Mouse (Mus musculus) liver, postnatal 0 days (tissue): ENCODE results near the gene Use1. TPM values are rescaled to one million over a fixed set of nuclear protein-coding genes. Genes with fewer than 3 reads are reported as not detected.

Source experiments
- ATAC-seq: fragments of 200-750 bp; cut with Nextera tagmentation; 2 replicates; pipeline ENCODE4 v1.8.0; 2017; ENCODE audit warnings: mild to moderate bottlenecking, moderate library complexity
- DNase-seq: peaks from one replicate; pipeline ENCODE4 v3.0.0-alpha.2; 2016
- H3K27ac ChIP-seq: fragments of 300-500 bp; sonication (generic); 2 replicates; pipeline ENCODE4 v1.5.1; 2014; ENCODE audit warnings: antibody characterized with exemption, moderate library complexity, mild to moderate bottlenecking, low read depth
- H3K27me3 ChIP-seq: fragments of 300-500 bp; sonication (generic); 2 replicates; pipeline ENCODE4 v1.6.1; 2014; ENCODE audit warnings: low read length, control low read depth, mixed read lengths; ENCODE audit not compliant: insufficient read depth
- H3K36me3 ChIP-seq: fragments of 300-500 bp; sonication (generic); replicated peaks from 2 replicates; pipeline ENCODE4 v1.6.1; 2014; ENCODE audit warnings: mild to moderate bottlenecking, control low read depth, low read length, moderate library complexity, mixed read lengths; ENCODE audit not compliant: insufficient read depth
- H3K4me1 ChIP-seq: fragments of 300-500 bp; sonication (generic); 2 replicates; pipeline ENCODE4 v1.6.1; 2014; ENCODE audit warnings: antibody characterized with exemption, mild to moderate bottlenecking, control low read depth; ENCODE audit not compliant: insufficient read depth
- H3K4me2 ChIP-seq: fragments of 300-500 bp; sonication (generic); 2 replicates; pipeline ENCODE4 v1.6.1; 2014; ENCODE audit warnings: low read depth, mild to moderate bottlenecking, low read length, moderate library complexity, mixed read lengths
- H3K4me3 ChIP-seq: fragments of 300-500 bp; sonication (generic); 2 replicates; pipeline ENCODE4 v1.5.1; 2014; ENCODE audit warnings: low read depth, low read length
- H3K9ac ChIP-seq: fragments of 300-500 bp; sonication (generic); replicated peaks from 2 replicates; pipeline ENCODE4 v1.6.1; 2014; ENCODE audit warnings: mild to moderate bottlenecking, moderate library complexity
- H3K9me3 ChIP-seq: fragments of 300-500 bp; sonication (generic); 2 replicates; pipeline ENCODE4 v1.6.1; 2016; ENCODE audit warnings: mild to moderate bottlenecking, control low read depth, low read length, mixed read lengths
- CTCF ChIP-seq: sonication (generic); IDR thresholded peaks from 2 replicates; pipeline ENCODE4 v1.5.1; 2016; ENCODE audit warnings: antibody characterized with exemption, low read depth
- EP300 ChIP-seq: IDR thresholded peaks from 2 replicates; pipeline ENCODE4 v1.6.1; 2016; ENCODE audit warnings: antibody characterized with exemption, low read depth, mild to moderate bottlenecking
- WGBS: fragments of 180-500 bp; shearing (Covaris S2); extraction: QIAGEN DNeasy Blood & Tissue Kit; methylation state at CpG from one replicate; pipeline ENCODE4 v1.1.7; 2014; ENCODE audit not compliant: insufficient replicate concordance; 5-methylcytosine and 5-hydroxymethylcytosine counted together
- polyA plus RNA-seq: library from polyadenylated mRNA; unstranded; fragments of >200 nt; fragmentation: Nextera tagmentation; extraction: Ambion mirVana; gene quantifications from 2 replicates; pipeline ENCODE4 v1.2.1, GENCODE M21; 2015

Use1 gene
- polyA plus RNA-seq, 1 experiment from 2014 or later: 62.8 TPM

DNA sequence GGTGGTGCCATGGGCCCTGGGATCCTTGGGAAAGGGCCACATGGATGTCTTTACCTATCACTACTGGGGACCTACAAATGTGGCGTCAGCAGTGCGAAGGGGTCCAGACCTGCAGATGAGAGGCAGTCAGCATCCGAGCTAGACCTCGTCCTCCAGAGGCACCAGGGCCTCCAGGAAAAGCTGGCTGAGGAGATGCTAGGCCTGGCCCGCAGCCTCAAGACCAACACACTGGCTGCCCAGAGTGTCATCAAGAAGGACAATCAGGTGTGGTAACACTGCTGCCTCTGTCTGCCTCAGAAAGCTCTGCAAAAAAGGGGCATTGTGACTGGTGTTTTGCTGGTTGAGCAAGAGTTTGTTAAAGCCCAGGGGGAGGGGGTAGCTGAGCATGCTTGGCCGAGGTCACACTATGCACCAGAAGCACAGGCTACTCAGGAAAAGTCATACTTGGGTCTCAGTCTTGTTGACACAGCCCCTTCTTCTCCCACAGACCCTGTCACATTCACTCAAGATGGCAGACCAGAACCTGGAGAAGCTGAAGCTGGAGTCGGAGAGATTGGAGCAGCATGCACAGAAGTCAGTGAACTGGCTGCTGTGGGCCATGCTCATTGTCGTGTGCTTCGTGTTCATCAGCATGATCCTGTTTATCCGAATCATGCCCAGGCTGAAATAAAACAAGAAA, 2.5 kb downstream of the Use1 start:
- DNase-seq (no peak), ATAC-seq (no peak)
- Histone ChIP-seq H3K27me3 (no peaks in the 10 kb centered on the region), H3K4me3 (no peak overlapping the region), H3K9me3 (no peaks in the 10 kb centered on the region), H3K36me3 (peaks cover 30% of the 10 kb centered on the region), H3K27ac (no peak overlapping the region), H3K4me2 (no peak overlapping the region), H3K9ac (no peak overlapping the region), H3K4me1 (peaks cover 22% of the 10 kb centered on the region)
- WGBS: 90% methylated on average over 10 of the region's 10 CpGs
- TF ChIP-seq EP300 (no peak), CTCF (no peak)

- peak overlapping the region; percentile 77 for H3K27ac ChIP-seq
- WGBS: 8% methylated on average over 5 of the region's 5 CpGs
Measured at GRCm38 (mm10) chr8:71370711-71371235, 4.1 kb downstream of the Use1 start.

DNA sequence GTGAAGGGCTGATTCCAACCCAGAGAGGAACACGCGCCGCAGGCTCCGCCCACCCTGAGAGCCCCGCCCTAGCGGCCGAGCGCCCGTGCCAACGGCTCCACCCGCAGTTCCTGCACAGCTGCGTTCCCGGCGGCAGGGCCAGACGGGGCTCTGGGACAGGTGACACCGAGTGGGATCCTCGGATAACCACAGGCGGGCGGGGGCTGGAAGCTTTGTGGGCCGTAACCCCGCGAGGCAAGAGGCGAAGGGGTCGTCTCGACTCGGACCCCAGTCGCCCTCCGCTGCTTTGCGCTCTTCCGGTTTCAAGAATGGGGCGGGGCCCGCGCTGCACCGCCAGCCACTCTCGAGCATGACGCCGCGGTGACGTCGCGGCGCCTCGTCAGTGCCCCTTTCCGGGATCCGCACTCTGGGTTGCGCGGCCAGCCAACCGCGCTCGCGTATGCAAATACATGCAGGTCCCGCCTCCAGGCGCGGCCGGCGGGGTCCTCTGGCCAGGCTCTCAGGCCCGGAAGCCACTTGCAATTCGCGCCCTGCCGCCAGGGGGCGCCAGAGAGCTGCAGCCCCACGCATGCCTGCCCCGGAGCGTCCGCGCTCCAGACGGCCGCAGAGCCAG, 4.7 kb downstream of the Use1 start, which contains the start of gene Ocel1:
Ocel1 (plus strand) TSS at position 63 of the 613 bp plus-strand sequence.
- Histone ChIP-seq H3K27me3 (no peaks in the 10 kb centered on the region), H3K27ac (peak within 1 kb of the TSS; percentile 77), H3K4me1 (peaks cover 30% of the 10 kb centered on the region), H3K36me3 (peaks cover 36% of the 10 kb centered on the region), H3K9ac (peak within 1 kb of the TSS; percentile 60), H3K4me3 (peak within 1 kb of the TSS; percentile 58), H3K4me2 (peak within 1 kb of the TSS; percentile 67), H3K9me3 (no peaks in the 10 kb centered on the region)
- peak; percentile 100 for TF ChIP-seq CTCF
- TF ChIP-seq EP300: no peak
- ATAC-seq (peak; percentile 89), DNase-seq (peak; percentile 98)
- under 1% methylated on average over 67 of the region's 68 CpGs for WGBS

More at GRCm38 (mm10) chr8:71370711-71371235, 4.1 kb downstream of the Use1 start:
- H3K27me3 ChIP-seq: no peaks in the 10 kb centered on the region
- peaks cover 36% of the 10 kb centered on the region for H3K36me3 ChIP-seq
- TF ChIP-seq EP300: no peak
- H3K4me3 ChIP-seq: peak overlapping the region; percentile 58
- peak overlapping the region; percentile 67 for H3K4me2 ChIP-seq
- ATAC-seq (no peak), DNase-seq (no peak)
- H3K9ac ChIP-seq: peak overlapping the region; percentile 60
- H3K9me3 ChIP-seq: no peaks in the 10 kb centered on the region
- peaks cover 27% of the 10 kb centered on the region for H3K4me1 ChIP-seq

DNA sequence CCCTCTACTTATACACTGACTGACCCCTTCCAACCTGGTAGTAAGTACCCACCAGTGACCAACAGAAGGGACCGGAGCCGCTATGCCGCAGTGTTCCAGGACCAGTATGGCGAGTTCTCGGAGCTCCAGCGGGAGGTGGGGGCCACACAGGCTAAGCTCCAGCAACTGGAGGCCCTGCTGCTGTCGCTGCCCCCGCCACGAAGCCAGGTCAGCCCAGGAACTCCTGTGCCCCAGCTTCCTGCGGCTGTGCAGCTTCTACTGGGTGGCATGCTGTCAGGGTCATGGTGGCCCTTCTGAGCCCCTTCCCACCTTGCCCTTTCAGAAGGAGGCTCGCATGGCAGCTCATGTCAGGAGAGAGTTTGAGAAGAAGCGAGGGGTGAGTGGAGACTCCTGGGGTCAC, 5.8 kb downstream of the Use1 start:
- peaks cover 38% of the 10 kb centered on the region for H3K36me3 ChIP-seq
- DNase-seq (no peak), ATAC-seq (no peak)
- H3K9me3 ChIP-seq: no peaks in the 10 kb centered on the region
- H3K4me2 ChIP-seq: no peak overlapping the region
- H3K9ac ChIP-seq: no peak overlapping the region
- no peak overlapping the region for H3K27ac ChIP-seq
- peaks cover 33% of the 10 kb centered on the region for H3K4me1 ChIP-seq
- no peaks in the 10 kb centered on the region for H3K27me3 ChIP-seq
- TF ChIP-seq EP300 (no peak), CTCF (no peak)
- 86% methylated on average over 12 of the region's 12 CpGs for WGBS
- H3K4me3 ChIP-seq: no peak overlapping the region

GRCm38 (mm10) chr8:71373000-71373399, 6.4 kb downstream of the Use1 start:
- H3K4me3 ChIP-seq: no peak overlapping the region
- H3K27ac ChIP-seq: no peak overlapping the region
- 0 out of 2 replicates have a peak, but pooled peaks have one; percentile 5 for TF ChIP-seq CTCF
- TF ChIP-seq EP300: no peak
- no peak overlapping the region for H3K9ac ChIP-seq
- peaks cover 42% of the 10 kb centered on the region for H3K36me3 ChIP-seq
- ATAC-seq (no peak), DNase-seq (no peak)
- WGBS: 87% methylated on average over 3 of the region's 3 CpGs
- peaks cover 30% of the 10 kb centered on the region for H3K4me1 ChIP-seq
- no peaks in the 10 kb centered on the region for H3K27me3 ChIP-seq
- H3K4me2 ChIP-seq: no peak overlapping the region
- no peaks in the 10 kb centered on the region for H3K9me3 ChIP-seq

DNA sequence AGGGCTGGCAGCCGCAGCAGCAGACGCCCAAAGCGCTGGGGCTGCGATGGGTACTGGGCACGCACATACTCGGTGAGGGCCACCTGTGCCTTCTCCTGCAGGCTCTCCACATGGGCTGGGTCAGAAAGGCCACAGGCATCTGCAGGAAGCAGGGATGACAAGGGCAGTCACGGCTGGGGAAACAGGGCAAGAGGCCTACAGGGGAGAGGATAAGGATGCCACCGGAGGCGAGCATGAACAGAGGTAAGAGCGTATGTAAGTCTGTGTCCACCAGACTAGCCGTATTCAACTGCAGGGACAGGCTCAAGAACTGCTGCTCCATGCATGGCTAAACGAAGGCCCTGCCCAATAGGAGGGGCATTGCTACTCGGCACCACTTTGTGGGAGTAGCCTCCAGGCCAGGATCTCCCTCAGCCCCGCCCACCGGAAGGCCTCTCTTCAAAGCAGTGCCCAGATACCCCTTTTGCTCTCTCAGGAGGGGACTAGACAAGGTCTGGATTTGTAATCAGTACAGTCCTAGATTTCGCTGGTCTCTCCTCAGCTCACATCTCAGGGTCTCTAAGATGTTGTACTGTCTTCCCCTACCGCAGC, 8.1 kb downstream of the Use1 start:
- ATAC-seq: no peak

More for the DNA sequence above, 8.1 kb downstream of the Use1 start:
- TF ChIP-seq CTCF (no peak), EP300 (no peak)
- no peak overlapping the region for H3K4me2 ChIP-seq
- peaks cover 33% of the 10 kb centered on the region for H3K4me1 ChIP-seq
- WGBS: 73% methylated on average over 17 of the region's 17 CpGs
- DNase-seq: peak; percentile 40
- no peaks in the 10 kb centered on the region; the same call in 1 of the 2 replicates for H3K27me3 ChIP-seq
- H3K4me3 ChIP-seq: no peak overlapping the region
- no peak overlapping the region for H3K9ac ChIP-seq
- peaks cover 32% of the 10 kb centered on the region for H3K36me3 ChIP-seq
- no peak overlapping the region for H3K27ac ChIP-seq
- H3K9me3 ChIP-seq: no peaks in the 10 kb centered on the region
